Mouse (Mus musculus) granulocyte monocyte progenitor cell, adult 5-6 weeks (primary cell): ENCODE measurements around the gene Fbn1. TPM values are rescaled to one million over a fixed set of nuclear protein-coding genes. Genes with fewer than 3 reads are reported as not detected.

Experiments used
- ATAC-seq: replicated peaks from 2 replicates; pipeline ENCODE4 v1.8.0; 2016; ENCODE audit warnings: mild to moderate bottlenecking, moderate TSS enrichment, inconsistent platforms; ENCODE audit not compliant: poor library complexity, severe bottlenecking
- total RNA-seq, 2 experiments: library from RNA; stranded (forward) in 1 of 2; stranded (reverse) in 1 of 2; fragments of 200-712, 200-1000 nt in 1 of 2; fragments of >200 nt in 1 of 2; fragmentation: Nextera tagmentation in 1 of 2; gene quantifications; 2 replicates each; pipeline ENCODE4 v1.2.3; 2014 to 2017

The Fbn1 gene
- total RNA-seq (2014; fragmentation: Nextera tagmentation) (0.13 TPM in 1 of 2 replicates, not detected in the other), total RNA-seq (2017) (0.05 and 0.34 TPM in 2 replicates)

GRCm38 (mm10) chr2:125507893-125508292 is at the start of gene Fbn1:
Fbn1 (minus strand) TSS chr2:125507993.
- no peak for ATAC-seq

GRCm38 (mm10) chr2:125555830-125556229 is 48.0 kb upstream of the Fbn1 start:
- peak; percentile 46; the same call in 1 of the 2 replicates for ATAC-seq

- no peak for ATAC-seq
Observed at GRCm38 (mm10) chr2:125548806-125549578, 41.2 kb upstream of the Fbn1 start.

- ATAC-seq, result no peak
Observed at GRCm38 (mm10) chr2:125544986-125545385, 37.2 kb upstream of the Fbn1 start.

- no peak for ATAC-seq
Observed at GRCm38 (mm10) chr2:125543646-125544045, 35.9 kb upstream of the Fbn1 start.

GRCm38 (mm10) chr2:125541451-125541850 is 33.7 kb upstream of the Fbn1 start:
- ATAC-seq, result no peak

GRCm38 (mm10) chr2:125540579-125540978 is 32.8 kb upstream of the Fbn1 start:
- no peak for ATAC-seq

GRCm38 (mm10) chr2:125539640-125540039 is 31.8 kb upstream of the Fbn1 start:
- no peak for ATAC-seq

- no peak for ATAC-seq
Observed at GRCm38 (mm10) chr2:125530665-125531064, 22.9 kb upstream of the Fbn1 start.

- ATAC-seq, result no peak
Observed at GRCm38 (mm10) chr2:125526566-125526965, 18.8 kb upstream of the Fbn1 start.

- ATAC-seq, result no peak
Observed at GRCm38 (mm10) chr2:125525484-125525883, 17.7 kb upstream of the Fbn1 start.

GRCm38 (mm10) chr2:125516594-125516993 is 8.8 kb upstream of the Fbn1 start:
- ATAC-seq, result no peak

- ATAC-seq, result no peak
Observed at GRCm38 (mm10) chr2:125515291-125516057, 7.7 kb upstream of the Fbn1 start.

- ATAC-seq, result no peak
Observed at GRCm38 (mm10) chr2:125514391-125514790, 6.6 kb upstream of the Fbn1 start.

GRCm38 (mm10) chr2:125512544-125512943 is 4.8 kb upstream of the Fbn1 start:
- ATAC-seq, result no peak

- ATAC-seq, result no peak
Observed at GRCm38 (mm10) chr2:125511898-125512297, 4.1 kb upstream of the Fbn1 start.

- ATAC-seq, result no peak
Observed at GRCm38 (mm10) chr2:125510752-125511151, 3.0 kb upstream of the Fbn1 start.

- ATAC-seq, result no peak
Observed at GRCm38 (mm10) chr2:125508381-125508780, 588 bp upstream of the Fbn1 start.

- ATAC-seq, result peak; percentile 66
Observed at GRCm38 (mm10) chr2:125506316-125507054, 1.3 kb downstream of the Fbn1 start.

- ATAC-seq, result peak; percentile 45
Observed at GRCm38 (mm10) chr2:125505746-125506315, 2.0 kb downstream of the Fbn1 start.
